Mouse (Mus musculus): ENCODE measurements around the gene P4ha1.
"Not testable (repeated sequence)": the region's sequence is repeated elsewhere in the genome, so short reads cannot be mapped to it uniquely, and the experiment has no call there.

Gene P4ha1

GRCm38 (mm10) chr10:59323100-59323487 is at the start of gene P4ha1:
P4ha1 (plus strand) TSS chr10:59323296.
- peak; percentile 99 for DNase-seq (ENCODE audit: low spot score)

DNA sequence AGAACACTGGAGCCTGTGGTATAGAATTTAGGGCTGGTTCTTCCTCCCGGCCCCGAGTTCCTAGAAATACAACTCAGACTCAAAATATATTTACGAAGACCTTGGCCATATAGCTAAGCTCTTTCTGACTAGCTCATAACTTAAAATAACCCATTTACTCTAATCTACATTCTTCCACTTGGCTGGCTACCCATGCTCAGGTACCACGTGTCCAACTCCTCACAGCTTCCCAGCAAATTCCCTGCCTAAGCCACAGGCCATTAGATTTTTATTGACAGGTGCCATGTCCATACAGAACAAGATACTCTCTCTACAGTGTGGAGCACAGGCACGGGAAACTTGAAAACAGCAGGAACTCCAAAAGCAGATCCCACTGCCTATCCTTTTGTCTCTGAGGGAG is 47.4 kb upstream of the P4ha1 start:
- DNase-seq (ENCODE audit: low spot score): no peak

DNA sequence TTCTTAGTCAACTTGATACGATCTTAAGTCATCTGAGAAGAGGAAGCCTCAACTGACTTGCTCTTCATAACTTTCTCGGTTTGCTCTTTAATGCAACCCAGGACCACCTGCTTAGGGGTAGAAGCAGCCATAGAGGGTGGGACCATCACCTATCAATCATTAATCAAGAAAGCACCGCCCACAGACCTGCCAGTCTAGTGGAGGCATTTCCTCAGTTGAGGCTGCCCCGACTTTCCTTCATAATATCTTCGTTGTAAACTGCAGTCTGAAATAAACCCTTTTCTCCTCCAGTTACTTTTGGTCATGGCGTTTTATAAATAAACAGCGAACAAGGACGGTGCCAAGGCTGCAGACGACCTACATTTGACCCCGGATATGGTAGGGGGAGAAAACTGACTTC is 46.0 kb upstream of the P4ha1 start:
- DNase-seq (ENCODE audit: low spot score): no peak

GRCm38 (mm10) chr10:59277729-59278475 is 45.2 kb upstream of the P4ha1 start:
- no peak for DNase-seq (ENCODE audit: low spot score)

GRCm38 (mm10) chr10:59283164-59283563 is 39.9 kb upstream of the P4ha1 start:
- no peak for DNase-seq (ENCODE audit: low spot score)

- DNase-seq (ENCODE audit: low spot score): no peak
Measured at GRCm38 (mm10) chr10:59283749-59284148, 39.3 kb upstream of the P4ha1 start.

- no peak for DNase-seq (ENCODE audit: low spot score)
Measured at GRCm38 (mm10) chr10:59285530-59285929, 37.6 kb upstream of the P4ha1 start.

DNA sequence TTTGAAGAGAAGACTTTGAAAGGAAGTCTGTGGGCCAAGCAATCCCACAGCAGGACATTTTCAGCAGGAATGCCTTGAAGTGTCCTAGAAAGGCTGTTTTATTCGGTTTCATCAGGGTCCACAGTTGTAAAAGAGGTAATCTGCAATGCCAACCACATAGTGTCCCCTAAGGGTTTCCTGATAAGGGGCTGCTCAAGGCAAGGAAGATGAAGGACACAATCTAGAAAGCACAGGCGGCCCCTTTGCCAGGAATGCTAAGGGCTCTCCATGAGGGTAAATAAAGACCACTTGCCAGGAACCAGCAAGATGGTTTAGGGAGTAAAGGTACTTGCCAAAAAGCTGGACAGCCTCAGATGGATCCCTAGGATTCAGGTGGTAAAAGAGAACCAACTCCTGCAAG is 35.8 kb upstream of the P4ha1 start:
- DNase-seq (ENCODE audit: low spot score): no peak

DNA sequence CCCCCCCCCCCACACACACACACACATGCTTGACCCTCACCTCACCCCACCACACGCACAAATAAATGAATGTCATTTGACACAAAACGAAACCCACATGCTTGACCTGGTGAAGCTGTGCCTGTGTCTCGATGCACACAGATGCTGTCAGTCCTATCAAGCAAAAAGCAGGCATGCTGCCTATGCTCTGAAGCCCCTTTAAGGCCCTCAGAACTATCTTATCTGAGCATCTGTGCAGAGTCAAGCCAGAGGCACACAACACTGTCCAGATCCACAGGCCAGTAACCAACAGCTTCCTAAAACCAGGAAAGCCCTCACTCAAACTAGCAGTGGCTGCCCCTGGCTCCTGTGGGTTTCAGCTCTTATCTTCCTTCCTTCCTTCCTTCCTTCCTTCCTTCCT is 35.4 kb upstream of the P4ha1 start:
- peak; percentile 29 for DNase-seq (ENCODE audit: low spot score)

DNA sequence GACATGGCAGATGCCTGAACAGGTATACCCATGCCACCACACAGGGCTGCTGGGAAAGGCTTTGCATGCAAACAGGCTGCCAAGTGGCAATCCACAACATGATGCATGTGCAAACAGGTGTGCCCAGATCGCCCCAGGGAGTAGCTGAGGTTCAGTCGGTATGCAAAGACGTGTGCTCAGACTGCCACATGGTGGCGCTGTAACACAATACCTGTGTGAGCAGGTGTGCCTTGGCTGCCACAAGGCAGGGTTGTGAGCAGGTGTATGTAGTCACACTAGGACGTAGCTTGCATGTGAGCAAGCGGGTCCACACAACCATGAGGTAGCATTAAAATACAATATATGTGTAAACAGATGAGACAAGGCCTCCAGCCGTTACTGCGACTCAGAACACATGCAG is 34.0 kb upstream of the P4ha1 start:
- peak; percentile 36 for DNase-seq (ENCODE audit: low spot score)

GRCm38 (mm10) chr10:59291536-59291935 is 31.6 kb upstream of the P4ha1 start:
- no peak for DNase-seq (ENCODE audit: low spot score)

DNA sequence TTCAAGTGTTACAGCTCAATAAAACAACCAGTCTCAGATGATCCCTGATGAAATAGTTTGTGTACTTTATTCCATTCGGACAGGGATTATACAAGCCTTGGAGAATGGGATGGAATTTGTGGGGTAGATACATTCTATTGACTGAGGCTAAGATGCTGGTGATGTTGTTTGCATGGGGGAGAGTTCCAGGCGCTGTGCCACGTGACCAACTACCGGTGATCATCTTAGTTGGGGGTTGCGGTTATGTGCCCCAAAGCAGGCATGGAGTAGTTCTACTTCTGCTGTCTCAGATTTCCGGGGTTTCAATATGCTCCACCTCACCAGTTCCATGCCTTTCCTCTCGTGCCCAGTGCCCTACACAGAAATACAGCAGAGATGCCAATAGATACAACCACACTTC is 31.0 kb upstream of the P4ha1 start:
- DNase-seq (ENCODE audit: low spot score): no peak

- peak; percentile 91 for DNase-seq (ENCODE audit: low spot score)
Measured at GRCm38 (mm10) chr10:59292558-59292957, 30.5 kb upstream of the P4ha1 start.

DNA sequence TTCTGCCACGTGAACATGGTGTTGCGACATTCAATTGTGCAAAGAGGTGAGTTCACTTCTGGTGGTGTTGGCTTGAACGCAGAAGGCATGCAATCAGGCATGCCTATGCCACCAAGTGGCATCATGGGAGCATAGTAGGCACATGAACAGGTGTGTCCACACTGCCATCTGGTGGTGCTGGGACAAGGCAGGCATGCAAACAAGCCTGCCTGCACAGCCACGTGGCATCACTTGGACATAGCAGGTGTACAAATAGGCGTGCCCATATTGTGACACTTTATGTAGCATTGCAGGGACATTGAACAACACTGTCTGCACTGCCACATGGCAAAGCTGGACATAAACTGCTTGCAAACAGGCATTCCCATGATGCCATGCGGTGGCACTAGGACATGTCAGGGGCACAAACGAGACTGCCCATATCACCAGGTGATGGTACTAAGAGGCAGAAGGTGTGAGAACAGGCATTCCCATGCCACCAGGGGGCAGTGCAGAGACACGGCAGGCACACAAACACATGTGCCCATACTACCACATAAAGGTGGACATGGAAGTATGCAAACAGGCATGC is 27.8 kb upstream of the P4ha1 start:
- DNase-seq (ENCODE audit: low spot score): peak; percentile 81

GRCm38 (mm10) chr10:59296261-59296660 is 26.8 kb upstream of the P4ha1 start:
- DNase-seq (ENCODE audit: low spot score): peak; percentile 92

DNA sequence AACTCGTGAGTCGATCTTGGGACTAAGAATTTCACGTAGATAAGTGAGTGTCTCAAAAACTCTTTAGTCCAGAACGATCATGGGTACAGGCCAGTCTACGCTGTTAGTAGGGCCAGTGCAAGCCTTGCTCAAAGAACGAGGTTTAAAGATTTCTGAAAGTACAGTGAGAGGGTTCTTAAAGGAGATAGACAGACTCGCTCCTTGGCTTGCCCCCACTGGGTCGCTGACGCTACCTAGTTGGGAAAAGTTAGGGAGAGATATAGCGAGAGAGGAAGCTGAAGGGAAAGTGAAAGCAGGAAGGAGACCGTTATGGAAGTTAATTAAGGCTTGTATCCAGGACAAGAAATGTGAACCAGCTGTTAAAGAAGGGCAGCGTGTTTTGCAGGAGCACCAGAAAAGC is 20.4 kb upstream of the P4ha1 start:
- DNase-seq (ENCODE audit: low spot score): not testable (repeated sequence)

GRCm38 (mm10) chr10:59308993-59309715 is 13.9 kb upstream of the P4ha1 start:
- DNase-seq (ENCODE audit: low spot score): no peak

DNA sequence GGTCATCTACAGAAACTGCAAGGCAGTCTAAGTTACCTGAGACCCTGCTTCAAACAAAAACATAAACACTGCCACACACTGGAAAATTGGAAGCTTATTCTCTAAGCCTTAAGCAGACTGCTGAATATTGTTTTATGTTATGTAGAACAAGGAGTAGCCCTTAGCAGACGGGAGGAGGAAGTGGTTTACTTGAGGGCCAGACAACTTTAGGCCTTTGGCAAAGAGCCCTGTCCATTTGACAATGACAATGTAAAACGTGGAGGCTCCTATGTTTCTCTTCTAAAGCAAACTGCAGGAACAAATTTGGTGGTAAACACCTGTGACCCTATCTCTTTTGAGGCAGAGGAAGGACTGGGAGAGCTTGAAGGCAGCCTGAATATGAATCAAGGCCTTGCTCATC is 13.0 kb upstream of the P4ha1 start:
- DNase-seq (ENCODE audit: low spot score): no peak

DNA sequence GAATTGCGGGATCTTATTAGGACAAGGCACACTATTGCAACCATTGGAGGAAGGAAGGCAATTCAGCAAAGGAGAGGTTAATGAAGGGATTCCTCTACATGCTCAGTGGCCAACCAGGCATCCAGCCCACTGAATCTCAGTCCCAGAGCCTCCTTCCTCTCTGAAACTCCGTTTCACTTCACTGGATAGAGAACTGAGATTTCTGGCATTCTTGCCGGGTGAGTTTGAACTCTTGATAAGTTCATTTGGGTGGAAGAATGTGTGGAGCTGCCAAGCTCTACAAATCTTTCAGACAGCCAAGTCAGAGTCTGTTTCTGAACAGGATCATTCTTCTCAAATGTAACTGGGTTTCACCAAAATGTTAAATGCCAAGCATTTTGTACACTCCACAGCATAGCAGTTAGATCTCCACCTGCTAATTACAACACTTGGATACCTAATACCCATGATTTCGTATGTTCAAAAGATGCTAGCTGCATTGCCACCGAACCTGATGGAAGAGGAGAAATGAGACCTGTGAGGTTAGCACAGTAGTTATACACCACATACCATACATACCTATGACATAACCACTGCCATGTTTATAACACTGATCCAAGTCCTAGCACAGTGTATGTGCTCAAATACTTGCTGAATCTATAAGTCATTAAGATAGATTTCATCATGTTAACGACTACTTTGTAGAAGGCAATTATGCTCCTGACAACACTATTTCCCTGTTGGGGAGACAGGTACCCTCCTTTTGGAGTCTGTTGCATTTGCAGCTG is 12.2 kb upstream of the P4ha1 start:
- no peak for DNase-seq (ENCODE audit: low spot score)

GRCm38 (mm10) chr10:59311881-59312280 is 11.2 kb upstream of the P4ha1 start:
- DNase-seq (ENCODE audit: low spot score): no peak

DNA sequence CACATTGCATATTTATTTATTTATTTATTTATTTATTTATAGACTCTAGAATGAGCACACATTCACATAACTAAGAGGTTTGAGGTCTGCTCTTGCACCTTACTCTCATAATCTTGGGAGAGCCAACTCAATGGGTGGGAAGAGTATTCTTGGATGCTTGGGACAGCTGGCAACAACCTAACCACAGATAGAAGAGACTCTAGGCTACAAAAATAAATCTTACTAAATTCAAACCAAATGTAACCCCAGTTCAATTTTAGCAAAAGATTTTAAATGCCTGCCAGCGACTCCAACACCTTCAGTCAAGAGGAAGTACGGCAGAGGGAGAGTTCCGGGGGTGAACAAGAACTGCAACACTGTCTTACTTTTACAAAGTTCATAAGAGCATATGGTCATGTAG is 2.0 kb upstream of the P4ha1 start:
- no peak for DNase-seq (ENCODE audit: low spot score)

GRCm38 (mm10) chr10:59322271-59322670 is 825 bp upstream of the P4ha1 start:
- DNase-seq (ENCODE audit: low spot score): peak; percentile 19

Measured in embryo, embryonic 10 days (tissue).